Mouse (Mus musculus): Measurements from ENCODE around the gene Zbtb46.

Gene Zbtb46

GRCm38 (mm10) chr2:181403722-181404121, 55.5 kb downstream of the Zbtb46 start:
- no peak for DNase-seq (ENCODE audit: low spot score in 2 of 2)

- no peak for DNase-seq (ENCODE audit: low spot score in 2 of 2)
Measured at GRCm38 (mm10) chr2:181401497-181401896, 57.7 kb downstream of the Zbtb46 start.

GRCm38 (mm10) chr2:181397207-181397761, 61.9 kb downstream of the Zbtb46 start:
- DNase-seq (ENCODE audit: low spot score in 2 of 2) = no peak

DNA sequence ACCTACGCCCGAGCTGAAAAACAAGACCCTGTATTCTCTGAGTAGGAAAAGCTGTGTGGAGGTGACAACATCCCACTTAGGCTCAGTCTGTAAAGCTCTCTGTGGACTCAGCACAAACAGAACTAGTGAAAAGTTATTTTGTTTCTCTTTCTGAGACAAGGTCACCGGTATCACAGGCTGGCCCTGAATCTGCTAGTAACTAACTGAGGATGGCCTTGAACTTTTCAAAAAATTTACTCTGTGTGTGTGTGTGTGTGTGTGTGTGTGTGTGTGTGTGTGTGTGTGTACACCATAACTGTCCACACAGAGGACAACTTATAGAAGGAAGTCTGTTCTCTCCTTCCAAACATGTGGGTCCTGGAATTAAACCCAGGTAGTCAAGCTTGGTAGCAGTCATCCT, 65.1 kb downstream of the Zbtb46 start:
- DNase-seq (ENCODE audit: low spot score in 2 of 2) = no peak

- peak; percentile 86 to 92 for DNase-seq (ENCODE audit: low spot score in 2 of 2)
Measured at GRCm38 (mm10) chr2:181392600-181393213, 66.5 kb downstream of the Zbtb46 start.

DNA sequence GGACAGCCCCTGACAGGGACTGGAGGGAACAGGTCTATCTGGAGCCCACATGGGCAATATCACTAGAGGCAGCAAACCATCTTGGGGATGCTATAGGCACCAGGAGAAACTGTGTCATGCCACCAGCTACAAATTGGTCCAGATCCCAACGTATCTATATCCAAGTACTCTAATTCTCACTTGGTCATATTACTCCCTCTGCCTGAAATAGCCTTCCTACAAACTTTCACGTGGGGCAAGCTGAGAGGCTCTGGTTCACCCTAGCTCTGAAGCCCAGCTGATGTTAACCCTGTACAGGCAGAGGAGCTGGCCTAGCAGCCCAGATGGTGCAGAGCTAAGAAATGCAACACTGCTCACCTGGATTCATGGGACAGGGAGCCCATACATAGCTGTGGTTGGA, 67.7 kb downstream of the Zbtb46 start:
- no peak for DNase-seq (ENCODE audit: low spot score in 2 of 2)

DNA sequence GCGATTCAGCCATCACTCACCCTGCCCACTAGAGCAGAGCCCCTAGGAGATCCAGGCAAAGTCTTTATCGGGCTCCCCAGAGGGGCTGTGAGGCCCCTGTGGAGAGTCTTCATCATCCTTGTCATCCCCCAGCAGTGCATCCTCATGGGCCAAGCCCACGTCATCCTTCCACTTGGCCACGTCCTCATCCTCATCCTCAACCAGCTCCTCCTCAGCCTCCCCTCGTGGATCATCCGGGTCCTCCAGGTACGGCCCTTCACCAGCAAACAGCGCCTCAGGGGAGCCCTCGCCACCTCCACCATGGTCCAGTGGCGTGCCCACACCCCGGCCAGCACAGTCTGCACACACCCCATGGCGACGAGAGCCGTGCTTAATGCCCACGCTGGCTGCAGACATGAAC, 68.2 kb downstream of the Zbtb46 start:
- no peak for DNase-seq (ENCODE audit: low spot score in 2 of 2)

- DNase-seq (ENCODE audit: low spot score in 2 of 2) = no peak
Measured at GRCm38 (mm10) chr2:181390136-181390870, 68.9 kb downstream of the Zbtb46 start.

GRCm38 (mm10) chr2:181386663-181387210, 72.5 kb downstream of the Zbtb46 start:
- no peak for DNase-seq (ENCODE audit: low spot score in 2 of 2)

DNA sequence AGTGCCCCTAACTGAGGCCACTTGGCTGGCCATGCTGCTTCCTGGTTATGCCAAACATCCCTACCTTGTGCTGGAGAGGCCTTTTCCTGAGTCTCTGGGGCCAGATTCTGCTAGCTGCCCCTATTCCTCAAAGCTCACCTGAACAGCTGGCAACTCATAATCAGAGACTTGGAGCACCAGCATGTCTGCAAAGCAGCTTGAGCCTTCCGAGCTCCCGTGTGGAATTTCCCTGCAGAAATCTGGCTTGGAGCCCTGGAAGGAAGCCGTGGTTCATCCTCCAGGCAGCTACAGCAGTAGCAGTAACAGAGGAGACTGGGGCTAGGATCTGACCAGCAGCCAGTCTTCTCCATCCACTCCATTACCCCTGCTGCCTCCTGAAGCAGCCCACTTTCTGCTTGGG, 73.3 kb downstream of the Zbtb46 start:
- peak; percentile 79 to 80 for DNase-seq (ENCODE audit: low spot score in 2 of 2)

GRCm38 (mm10) chr2:181384919-181385391, 74.3 kb downstream of the Zbtb46 start:
- peak; percentile 76 for DNase-seq (ENCODE audit: low spot score in 2 of 2)

DNA sequence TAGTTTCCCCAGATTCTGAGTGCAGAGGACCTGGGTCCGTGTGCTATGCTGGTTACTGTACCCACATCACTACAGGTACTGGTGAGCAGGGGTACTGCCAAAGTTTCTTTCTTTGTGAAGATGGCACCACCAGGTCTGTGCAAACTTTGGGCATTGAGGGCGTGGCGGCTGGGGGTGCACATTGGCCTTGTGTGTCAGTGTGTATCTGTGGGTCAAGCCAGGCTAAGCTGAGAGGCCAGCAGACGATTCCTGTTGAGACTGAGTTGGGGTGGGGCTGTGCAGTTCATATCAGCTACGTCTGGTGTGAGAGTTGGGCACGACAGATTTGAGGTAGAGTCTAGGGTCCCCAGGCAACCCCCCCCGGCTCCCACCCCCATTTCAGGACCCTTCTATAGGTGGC, 74.8 kb downstream of the Zbtb46 start:
- no peak for DNase-seq (ENCODE audit: low spot score in 2 of 2)

- DNase-seq (ENCODE audit: low spot score in 2 of 2) = no peak
Measured at GRCm38 (mm10) chr2:181381631-181382306, 77.5 kb downstream of the Zbtb46 start.

GRCm38 (mm10) chr2:181381107-181381506, 78.1 kb downstream of the Zbtb46 start:
- no peak for DNase-seq (ENCODE audit: low spot score in 2 of 2)

GRCm38 (mm10) chr2:181380251-181380650, 79.0 kb downstream of the Zbtb46 start:
- no peak for DNase-seq (ENCODE audit: low spot score in 2 of 2)

DNA sequence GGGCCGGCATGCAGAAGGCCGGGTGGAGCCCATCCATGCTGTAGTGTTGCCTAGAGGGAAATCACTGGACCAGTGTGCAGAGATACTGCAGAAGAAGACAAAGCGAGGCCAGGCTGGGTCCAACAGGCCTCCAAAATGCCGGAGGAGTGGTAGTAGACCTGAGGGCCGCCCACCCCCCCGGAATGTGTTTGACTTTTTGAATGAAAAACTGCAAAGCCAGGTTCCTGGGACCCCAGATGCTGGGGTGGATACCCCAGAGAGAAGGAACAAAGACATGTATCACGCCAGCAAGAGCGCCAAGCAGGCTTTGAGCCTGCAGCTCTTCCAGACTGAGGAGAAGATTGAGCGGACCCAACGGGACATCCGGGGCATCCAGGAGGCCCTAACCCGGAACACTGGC, 79.4 kb downstream of the Zbtb46 start, which contains the start of gene Lime1:
Gene Lime1 (plus strand): TSS at position 301 of the 400 bp plus-strand sequence.
- DNase-seq (ENCODE audit: low spot score in 2 of 2) = no peak

DNA sequence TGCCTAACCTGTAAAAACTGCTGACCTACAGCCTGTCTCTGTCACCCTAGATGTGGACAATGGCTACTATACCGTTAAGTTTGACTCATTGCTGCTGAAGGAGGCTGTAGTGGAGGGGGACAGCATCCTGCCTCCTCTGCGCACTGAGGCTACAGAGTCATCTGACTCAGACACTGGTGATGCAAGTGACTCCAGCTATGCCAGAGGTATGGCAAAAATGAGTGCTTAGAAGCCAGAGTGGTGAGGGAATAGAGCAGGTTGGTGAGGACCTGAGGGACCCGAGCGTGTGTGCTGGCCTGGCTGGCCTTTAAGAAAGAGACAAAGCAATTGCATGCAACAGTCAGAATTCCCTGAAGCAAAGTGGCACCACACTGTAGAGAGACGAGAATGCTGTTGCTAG, 80.5 kb downstream of the Zbtb46 start:
- DNase-seq (ENCODE audit: low spot score in 2 of 2) = no peak

GRCm38 (mm10) chr2:181377230-181377629, 82.0 kb downstream of the Zbtb46 start:
- DNase-seq (ENCODE audit: low spot score in 2 of 2) = no peak

DNA sequence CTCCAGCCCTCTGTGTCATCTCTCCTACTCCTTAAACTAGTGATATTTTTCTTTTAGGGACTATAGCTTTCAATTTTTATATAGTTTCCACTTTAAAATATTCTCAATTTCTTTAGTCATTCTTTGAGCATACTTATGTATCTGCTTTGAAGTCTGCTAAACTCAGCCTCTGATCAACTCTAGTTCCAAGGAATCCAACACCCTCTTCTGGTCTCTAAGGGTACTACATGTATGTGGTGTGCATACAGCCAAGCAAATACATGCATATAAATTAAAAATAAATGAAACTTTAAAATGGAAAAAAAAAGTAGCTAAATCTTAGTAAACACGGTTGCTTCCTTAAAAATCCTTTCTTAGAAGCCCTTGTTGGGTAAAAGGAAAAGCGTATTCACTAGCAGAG, 83.4 kb downstream of the Zbtb46 start:
- DNase-seq (ENCODE audit: low spot score in 2 of 2) = no peak

GRCm38 (mm10) chr2:181370001-181370400, 89.2 kb downstream of the Zbtb46 start:
- DNase-seq (ENCODE audit: low spot score in 2 of 2) = no peak

- DNase-seq (ENCODE audit: low spot score in 2 of 2) = no peak
Measured at GRCm38 (mm10) chr2:181365655-181366075, 93.6 kb downstream of the Zbtb46 start.
